Mouse (Mus musculus): ENCODE data around the gene Gm10135.
A peak's percentile ranks its signal among the peaks of the same experiment; 100 is the strongest.
"Not testable (repeated sequence)": the region's sequence is repeated elsewhere in the genome, so short reads cannot be mapped to it uniquely, and the experiment has no call there.

The Gm10135 gene

DNA sequence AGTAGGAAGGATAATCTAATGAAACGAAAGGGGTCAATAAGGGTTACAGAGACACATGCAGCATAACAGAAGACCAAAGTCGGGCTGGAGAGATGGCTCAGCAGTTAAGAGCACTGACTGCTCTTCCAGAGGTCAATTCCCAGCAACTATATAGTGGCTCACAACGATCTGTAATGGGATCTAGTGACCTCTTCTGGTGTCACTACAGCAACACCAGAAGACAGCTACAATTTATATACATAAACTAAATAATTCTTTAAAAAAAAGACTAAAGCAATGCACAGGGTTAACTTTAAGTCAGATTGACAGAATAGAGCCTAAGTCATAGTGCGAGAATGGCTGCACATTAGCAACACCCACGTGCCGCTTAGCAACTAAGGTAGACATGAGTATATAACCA, 14.4 kb downstream of the Gm10135 start:
- DNase-seq (ENCODE audit: inconsistent ontology term), result no peak

DNA sequence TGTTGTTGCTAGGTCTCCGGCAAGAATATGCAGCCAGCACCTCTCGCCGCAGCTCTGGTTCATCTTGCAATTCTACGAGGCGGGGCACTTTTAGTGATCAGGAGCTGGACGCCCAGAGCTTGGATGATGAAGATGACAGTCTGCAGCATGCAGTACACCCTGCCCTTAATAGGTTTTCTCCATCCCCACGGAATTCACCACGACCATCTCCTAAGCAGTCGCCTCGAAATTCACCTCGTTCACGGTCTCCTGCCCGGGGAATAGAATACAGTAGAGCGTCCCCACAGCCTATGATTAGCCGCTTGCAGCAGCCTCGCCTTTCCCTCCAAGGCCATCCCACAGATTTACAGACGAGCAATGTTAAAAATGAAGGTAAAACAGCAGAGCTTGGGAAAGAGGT, 17.2 kb downstream of the Gm10135 start:
- no peak for DNase-seq (ENCODE audit: inconsistent ontology term)

DNA sequence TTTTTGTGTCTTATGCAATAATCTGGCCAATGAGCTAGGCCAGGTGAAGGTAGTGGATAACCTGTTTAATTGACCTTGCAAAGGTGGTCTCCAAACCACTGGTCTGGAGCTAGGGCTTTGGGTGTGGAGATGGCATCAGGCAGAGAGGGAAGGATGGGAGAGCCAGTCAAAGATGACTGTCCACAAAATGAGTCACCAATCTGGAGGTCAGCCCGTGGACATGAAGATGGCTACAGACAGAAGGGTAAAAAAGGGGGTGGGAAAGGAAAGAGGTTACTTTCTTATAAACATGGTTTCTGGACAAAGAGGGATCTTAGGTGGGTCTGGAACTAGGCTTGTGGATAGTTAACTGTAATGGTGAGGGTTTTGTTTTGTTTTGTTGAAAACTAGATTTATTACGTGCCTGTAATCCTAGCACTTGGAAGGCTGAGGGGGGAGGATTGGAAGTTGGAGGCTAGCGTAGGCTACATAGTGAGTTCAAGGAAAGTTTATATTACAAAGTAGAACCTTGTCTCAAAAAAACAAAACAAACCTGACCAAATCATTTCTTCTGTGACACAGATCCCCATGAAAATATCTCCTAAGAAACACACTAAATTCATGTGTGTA, 20.4 kb downstream of the Gm10135 start:
- no peak for DNase-seq (ENCODE audit: inconsistent ontology term)

DNA sequence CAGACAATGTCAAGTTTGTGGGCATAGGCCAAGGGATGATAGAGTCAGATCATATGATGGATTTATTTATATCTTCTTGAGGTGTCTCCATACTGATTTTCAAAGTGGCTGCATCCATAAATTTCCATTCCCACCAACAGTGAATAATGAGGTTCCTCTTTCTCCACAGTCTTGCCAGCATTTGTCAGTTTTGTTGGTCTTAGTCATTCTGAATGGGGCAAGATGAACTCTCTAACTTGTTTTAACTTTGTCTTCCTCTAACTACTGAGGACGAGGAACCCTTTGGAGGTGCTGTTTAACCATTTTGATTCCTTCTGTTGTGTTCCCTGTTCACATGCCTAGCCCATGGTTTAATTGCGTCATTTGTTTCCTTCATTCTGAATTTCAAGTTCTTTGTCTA, 24.2 kb downstream of the Gm10135 start:
- no peak for DNase-seq (ENCODE audit: inconsistent ontology term)

DNA sequence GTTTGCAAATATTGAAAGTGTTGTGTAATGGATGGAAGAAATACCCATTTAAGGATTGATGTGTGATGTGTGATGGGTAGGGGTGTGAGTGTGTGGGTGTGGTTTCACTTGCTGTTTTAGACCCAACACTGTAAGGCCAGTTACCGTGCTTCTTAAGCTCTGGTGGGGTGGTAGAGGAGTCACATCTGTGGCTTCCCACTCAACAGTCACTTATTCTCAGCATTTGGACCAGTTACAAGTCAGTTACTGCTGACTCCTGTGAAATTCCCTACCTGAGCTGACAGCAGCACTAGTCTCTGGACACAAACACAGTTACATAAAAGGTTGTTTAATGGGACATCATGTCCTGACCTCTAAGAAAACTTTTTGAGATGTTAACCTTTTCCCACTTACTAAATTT, 26.4 kb downstream of the Gm10135 start:
- DNase-seq (ENCODE audit: inconsistent ontology term), result no peak

DNA sequence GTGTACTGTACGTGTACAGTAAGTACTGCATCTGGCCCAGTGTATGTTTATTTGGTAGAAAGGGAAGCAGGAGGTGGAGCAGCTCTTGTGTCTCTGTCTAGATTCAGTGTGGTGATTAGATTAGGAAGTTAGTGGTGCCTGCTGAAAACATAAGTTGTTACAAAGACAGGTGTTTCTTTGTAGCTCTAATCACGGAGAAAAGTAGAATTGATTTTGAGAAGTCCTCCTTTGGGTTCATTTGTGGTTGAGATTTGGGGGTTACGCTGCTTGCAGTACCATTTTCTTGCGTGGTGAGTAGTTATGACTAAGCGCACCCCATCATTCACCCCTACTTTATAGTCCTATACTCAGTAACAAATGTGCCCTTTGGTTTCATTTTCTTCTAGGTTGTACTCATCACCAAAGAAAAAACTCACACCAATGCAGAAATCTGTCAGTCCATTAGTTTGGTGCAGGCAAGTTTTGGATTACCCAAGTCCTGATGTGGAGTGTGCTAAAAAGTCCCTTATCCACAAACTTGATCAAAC, 33.5 kb downstream of the Gm10135 start:
- DNase-seq (ENCODE audit: inconsistent ontology term), result no peak

DNA sequence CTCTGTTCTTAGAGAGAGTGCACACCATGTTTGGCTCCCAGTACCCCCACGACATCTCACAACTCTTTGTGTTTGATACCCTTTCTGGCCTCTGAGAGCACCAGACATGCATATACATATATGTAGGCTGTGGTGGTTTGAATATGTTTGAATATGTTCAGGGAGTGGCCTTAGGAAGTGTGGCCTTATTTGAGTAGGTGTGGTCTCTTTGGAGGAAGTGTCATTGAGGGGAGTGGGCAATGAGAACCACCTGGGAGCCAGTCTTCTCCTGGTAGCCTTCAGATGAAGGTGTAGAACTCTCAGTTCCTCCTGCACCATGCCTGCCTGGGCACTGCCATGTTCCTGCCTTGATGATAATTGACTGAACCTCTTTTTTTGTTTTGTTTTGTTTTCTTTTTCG, 35.2 kb downstream of the Gm10135 start:
- no peak for DNase-seq (ENCODE audit: inconsistent ontology term)

DNA sequence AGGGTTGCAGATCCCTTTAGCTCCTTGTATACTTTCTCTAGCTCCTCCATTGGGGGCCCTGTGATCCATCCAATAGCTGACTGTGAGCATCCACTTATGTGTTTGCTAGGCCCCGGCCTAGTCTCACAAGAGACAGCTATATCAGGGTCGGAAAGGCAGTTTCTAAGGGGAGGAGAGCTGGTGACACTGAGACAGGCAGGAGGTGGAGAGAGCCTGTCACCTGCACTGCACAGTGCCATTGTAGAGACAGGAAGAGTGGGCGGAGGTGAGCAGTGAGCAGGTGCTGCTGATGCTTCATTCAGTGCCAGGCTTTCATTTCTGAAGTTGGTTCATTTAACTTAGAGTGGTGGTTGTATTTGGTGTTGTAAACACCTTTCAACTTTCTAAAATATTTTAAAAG, 36.1 kb downstream of the Gm10135 start:
- DNase-seq (ENCODE audit: inconsistent ontology term), result not testable (repeated sequence)

DNA sequence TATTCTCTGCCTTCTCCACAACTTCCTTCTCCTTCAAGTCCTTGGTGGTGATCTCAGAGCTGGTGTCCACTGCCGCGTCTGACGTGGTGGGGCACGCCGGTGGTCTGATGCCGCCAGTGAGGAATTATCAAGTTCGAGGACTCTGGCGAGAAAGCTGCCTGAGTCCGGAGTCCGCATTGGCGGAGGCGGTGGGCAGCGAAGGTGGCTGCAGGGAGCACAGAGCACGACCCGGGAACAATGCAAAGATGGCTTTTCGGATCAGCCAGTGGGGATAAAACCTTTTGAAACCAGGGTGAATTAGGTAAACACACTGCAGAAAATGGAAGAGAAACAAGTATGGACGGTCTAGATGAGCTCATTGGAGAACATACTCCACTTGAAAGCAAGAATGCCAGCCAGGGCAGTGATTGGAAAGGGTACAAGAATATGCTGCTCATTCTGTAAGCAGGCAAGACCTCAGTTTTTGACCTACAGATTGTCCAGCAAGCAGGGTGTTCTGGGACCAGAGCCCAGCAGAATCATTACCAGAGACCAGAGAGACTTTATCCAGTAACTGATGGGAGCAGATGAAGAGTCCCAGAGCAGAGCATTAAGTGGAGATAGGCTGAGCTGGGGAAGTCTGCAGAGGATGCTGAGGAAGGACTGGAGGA, 41.4 kb downstream of the Gm10135 start:
- no peak for DNase-seq (ENCODE audit: inconsistent ontology term)

DNA sequence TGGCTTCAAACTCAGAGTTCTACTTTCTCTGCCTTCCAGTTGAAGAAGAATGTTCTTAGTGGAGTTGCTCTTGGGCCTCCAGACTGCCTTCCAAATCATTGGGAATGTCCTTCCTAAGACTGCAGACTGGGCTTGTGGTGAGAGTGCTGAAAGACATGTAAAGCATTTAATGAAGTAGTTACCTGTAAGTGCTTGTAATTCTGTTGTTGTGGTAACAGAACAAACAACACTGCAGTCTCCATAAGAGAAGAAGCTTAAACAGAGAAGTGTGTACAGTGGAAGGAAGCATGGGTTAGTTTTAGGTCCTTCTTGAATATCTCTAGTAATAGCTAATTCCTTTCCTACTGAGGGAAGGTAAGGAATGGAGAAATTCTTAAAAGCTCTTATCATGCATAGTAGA, 47.4 kb downstream of the Gm10135 start:
- DNase-seq (ENCODE audit: inconsistent ontology term), result no peak

DNA sequence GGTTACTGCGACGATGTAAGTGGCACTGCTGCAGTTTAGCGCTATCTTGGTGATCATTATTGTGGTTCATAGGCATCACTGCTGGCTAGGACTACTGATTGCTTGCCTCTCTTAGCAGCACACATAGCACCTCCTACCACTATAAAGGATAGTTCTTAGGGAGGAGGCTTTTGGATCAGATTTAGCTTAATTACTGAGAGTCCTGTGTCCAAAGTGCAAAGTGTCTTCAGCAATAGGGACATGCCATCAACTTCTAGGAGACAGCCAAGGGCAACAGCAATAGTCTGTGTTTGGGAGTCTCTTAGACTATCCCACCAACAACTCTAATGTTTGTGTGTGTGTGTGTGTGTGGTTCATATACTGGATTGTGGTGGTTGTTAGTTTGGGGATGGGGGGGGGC, 51.7 kb downstream of the Gm10135 start:
- DNase-seq (ENCODE audit: inconsistent ontology term), result no peak

DNA sequence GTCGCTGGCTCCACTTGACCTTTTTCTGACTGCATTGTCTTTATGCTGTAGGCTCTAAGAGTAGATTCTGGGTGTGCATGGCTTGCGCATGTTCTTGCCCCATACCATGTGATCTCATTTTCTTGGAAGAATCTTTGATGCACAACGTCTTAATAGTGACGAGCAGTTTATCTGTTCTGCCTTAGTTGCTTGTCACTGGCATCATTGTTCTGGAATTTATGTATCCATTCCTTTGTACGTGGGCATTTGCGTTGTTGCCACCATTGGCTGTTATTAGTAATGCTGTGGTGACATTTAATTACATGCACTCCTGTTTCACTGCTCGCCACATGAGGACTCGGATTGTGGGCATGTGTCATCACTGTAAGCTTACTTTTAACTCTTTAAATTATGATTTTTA, 53.3 kb downstream of the Gm10135 start:
- peak; percentile 30 for DNase-seq (ENCODE audit: inconsistent ontology term)

DNA sequence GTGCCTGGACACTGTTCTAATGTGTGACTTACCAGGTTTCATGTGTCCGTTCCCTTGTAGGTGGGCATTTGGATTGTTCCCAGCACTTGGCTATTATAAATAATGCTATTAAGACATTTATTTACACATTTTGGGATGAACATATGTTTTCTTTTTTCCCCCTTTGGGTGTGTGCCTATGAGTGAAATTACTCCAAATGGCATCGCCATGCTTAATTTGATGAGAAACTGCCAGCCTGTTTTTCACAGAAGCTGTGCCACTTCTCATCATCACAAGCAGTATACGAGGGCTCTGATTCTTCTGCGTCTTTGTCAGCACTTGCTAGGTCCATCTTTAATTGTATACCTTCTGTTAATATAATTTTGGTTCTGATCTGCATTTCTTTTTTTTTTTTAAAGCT, 54.1 kb downstream of the Gm10135 start:
- no peak for DNase-seq (ENCODE audit: inconsistent ontology term)

DNA sequence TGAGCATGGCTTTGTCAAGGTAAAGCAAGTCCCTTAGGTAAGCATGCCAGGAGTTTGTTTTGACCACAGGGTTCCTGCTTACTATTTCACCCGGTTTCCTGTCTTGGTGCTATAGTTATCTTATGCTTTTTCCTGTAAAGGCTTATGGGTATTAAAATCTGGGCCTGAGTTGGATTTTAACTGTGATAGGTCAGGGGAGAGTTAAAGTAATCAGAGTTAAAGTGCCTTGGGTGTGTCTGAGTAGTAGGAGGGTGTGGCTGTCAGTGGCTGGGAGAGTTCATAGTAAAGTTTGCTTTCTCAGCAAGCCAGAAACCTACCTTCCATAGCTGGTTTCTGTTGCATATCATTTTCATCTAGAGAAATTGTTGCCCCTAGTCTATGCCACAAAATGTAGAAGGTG, 57.7 kb downstream of the Gm10135 start:
- DNase-seq (ENCODE audit: inconsistent ontology term), result no peak

DNA sequence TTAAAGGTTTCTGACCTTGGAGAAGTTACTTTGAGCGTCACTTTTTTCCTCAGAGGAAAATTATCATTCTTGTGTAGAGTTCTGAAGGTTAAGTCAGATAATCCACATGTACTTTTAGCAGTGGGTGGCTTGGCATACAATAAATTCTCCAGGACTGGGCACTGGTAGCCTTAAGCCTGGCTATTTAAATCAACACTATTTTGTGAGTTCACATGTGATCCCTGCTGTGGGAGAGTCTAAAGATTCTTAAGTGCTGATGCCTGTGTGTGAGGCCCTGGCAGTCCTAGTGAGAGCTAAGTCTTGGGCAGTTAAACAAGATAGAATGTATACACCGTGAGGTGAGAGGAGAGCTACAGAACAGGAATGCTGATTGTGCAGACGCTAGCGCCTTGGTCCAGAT, 58.5 kb downstream of the Gm10135 start:
- DNase-seq (ENCODE audit: inconsistent ontology term), result peak; percentile 24

Data from Muller cell, postnatal 12 days (primary cell).